ENCODE assay signal across 19 mouse cellular contexts in genomic region chr16:97322604-97323003, GRCm38 (mm10). TPM values are rescaled to one million over a fixed set of nuclear protein-coding genes. Genes with fewer than 3 reads are reported as not detected.
DNase-seq lines count a peak whose midpoint lies in the region; ATAC-seq and TF ChIP-seq lines count a peak whose summit lies in the region.
"Had no signal": no experiment of that assay in that cellular context is flagged by ENCODE, and none has a peak within 500 bp of the region (broad histone marks: within the 10 kb centered on the region; RNA-seq: fewer than 3 reads in every experiment).

No protein-coding gene starts in this region.

- peak; percentile 75 for ATAC-seq in hindbrain, embryonic 11.5 days (ENCODE audit: low FRiP score)
- no peak for ATAC-seq in hindbrain, embryonic 14.5 days (ENCODE audit: low FRiP score)
- peak; percentile 60; the same call in 1 of the 2 replicates for ATAC-seq in midbrain, embryonic 13.5 days
- ATAC-seq in midbrain, embryonic 15.5 days (replicated peaks) = no peak; the same call in 1 of the 2 replicates
- no peak for ATAC-seq in lung, postnatal 0 days
- ATAC-seq: CD4-positive, CD25-positive, alpha-beta regulatory T cell, adult 4 months; forebrain, embryonic 15.5 days; inflammation-experienced regulatory T-cells, adult 6 months; Patski had no signal

- DNase-seq in hindbrain, embryonic 11.5 days (ENCODE audit: low spot score) = peak; percentile 43
- no peak for DNase-seq in hindbrain, embryonic 14.5 days (ENCODE audit: low spot score)
- DNase-seq in ZHBTc4 (ENCODE audit: low read depth, low spot score) = peak; percentile 84
- peak; percentile 65 for DNase-seq in telencephalon, adult 2 months (ENCODE audit: low read depth, low spot score)
- no peak for DNase-seq in lung, postnatal 0 days (ENCODE audit: low spot score)
- DNase-seq: cerebellum, adult 2 months; gastrocnemius, postnatal 10 days; kidney, adult 9 months; kidney, postnatal 4 days; liver; lung, embryonic 14.5 days; thymus, adult 2 months had no signal

- H3K4me2 ChIP-seq in hindbrain, embryonic 11.5 days (replicated peaks; ENCODE audit: low read depth, low read length) = no peak overlapping the region
- H3K4me2 ChIP-seq in hindbrain, embryonic 14.5 days (replicated peaks) = no peak overlapping the region
- no peak overlapping the region for H3K4me2 ChIP-seq in midbrain, embryonic 13.5 days (replicated peaks)
- no peak overlapping the region for H3K4me2 ChIP-seq in midbrain, embryonic 15.5 days
- H3K4me2 ChIP-seq in lung, postnatal 0 days (replicated peaks; ENCODE audit: low read depth, low read length) = no peak overlapping the region
- H3K4me2 ChIP-seq: forebrain, embryonic 15.5 days; lung, embryonic 14.5 days had no signal

- no peak for TF ChIP-seq EP300 in lung, postnatal 0 days (IDR thresholded peaks at IDR 0.05)

- TF ChIP-seq CTCF in lung, postnatal 0 days (IDR thresholded peaks at IDR 0.05) = no peak

- H3K9ac ChIP-seq in hindbrain, embryonic 11.5 days (ENCODE audit: low read depth, low read length) = no peak overlapping the region
- no peak overlapping the region for H3K9ac ChIP-seq in hindbrain, embryonic 14.5 days
- H3K9ac ChIP-seq in midbrain, embryonic 13.5 days (replicated peaks) = no peak overlapping the region
- no peak overlapping the region for H3K9ac ChIP-seq in midbrain, embryonic 15.5 days
- no peak overlapping the region for H3K9ac ChIP-seq in lung, postnatal 0 days (replicated peaks; ENCODE audit: low read depth)
- H3K9ac ChIP-seq: forebrain, embryonic 15.5 days; lung, embryonic 14.5 days had no signal

- no peaks in the 10 kb centered on the region for H3K4me1 ChIP-seq in hindbrain, embryonic 11.5 days (replicated peaks; ENCODE audit: control insufficient read depth, insufficient read depth, low read length)
- no peaks in the 10 kb centered on the region for H3K4me1 ChIP-seq in hindbrain, embryonic 14.5 days (replicated peaks; ENCODE audit: control insufficient read depth, insufficient read depth, low read length)
- H3K4me1 ChIP-seq in midbrain, embryonic 13.5 days (replicated peaks) = peaks cover 9% of the 10 kb centered on the region; the same call in 1 of the 2 replicates
- H3K4me1 ChIP-seq in midbrain, embryonic 15.5 days = no peaks in the 10 kb centered on the region
- no peaks in the 10 kb centered on the region for H3K4me1 ChIP-seq in lung, postnatal 0 days (ENCODE audit: insufficient read depth, low read depth, low read length)
- H3K4me1 ChIP-seq: forebrain, embryonic 15.5 days had no signal

- H3K4me3 ChIP-seq in hindbrain, embryonic 11.5 days (ENCODE audit: low read depth, low read length) = no peak overlapping the region
- no peak overlapping the region for H3K4me3 ChIP-seq in hindbrain, embryonic 14.5 days (replicated peaks; ENCODE audit: low read length)
- no peak overlapping the region for H3K4me3 ChIP-seq in midbrain, embryonic 13.5 days (replicated peaks)
- H3K4me3 ChIP-seq in midbrain, embryonic 15.5 days = no peak overlapping the region
- no peak overlapping the region for H3K4me3 ChIP-seq in lung, postnatal 0 days (ENCODE audit: low read depth, low read length)
- H3K4me3 ChIP-seq: forebrain, embryonic 15.5 days; myocyte had no signal

- no peaks in the 10 kb centered on the region for H3K27me3 ChIP-seq in hindbrain, embryonic 11.5 days (ENCODE audit: control insufficient read depth, insufficient read depth, low read length)
- H3K27me3 ChIP-seq in hindbrain, embryonic 14.5 days (ENCODE audit: control insufficient read depth, insufficient read depth, low read length) = no peaks in the 10 kb centered on the region
- no peaks in the 10 kb centered on the region for H3K27me3 ChIP-seq in midbrain, embryonic 13.5 days
- no peaks in the 10 kb centered on the region for H3K27me3 ChIP-seq in midbrain, embryonic 15.5 days (replicated peaks)
- H3K27me3 ChIP-seq in lung, postnatal 0 days (replicated peaks; ENCODE audit: insufficient read depth, low read length) = no peaks in the 10 kb centered on the region
- H3K27me3 ChIP-seq: forebrain, embryonic 15.5 days had no signal

- no peaks in the 10 kb centered on the region for H3K9me3 ChIP-seq in hindbrain, embryonic 11.5 days (ENCODE audit: control insufficient read depth, low read length)
- H3K9me3 ChIP-seq in hindbrain, embryonic 14.5 days (ENCODE audit: control insufficient read depth, low read length) = no peaks in the 10 kb centered on the region
- no peaks in the 10 kb centered on the region for H3K9me3 ChIP-seq in midbrain, embryonic 13.5 days
- H3K9me3 ChIP-seq in midbrain, embryonic 15.5 days = no peaks in the 10 kb centered on the region
- H3K9me3 ChIP-seq in lung, postnatal 0 days (ENCODE audit: low read length) = no peaks in the 10 kb centered on the region
- H3K9me3 ChIP-seq: forebrain, embryonic 15.5 days had no signal

- no peak overlapping the region for H3K27ac ChIP-seq in hindbrain, embryonic 11.5 days (ENCODE audit: low read depth, low read length)
- H3K27ac ChIP-seq in hindbrain, embryonic 14.5 days = no peak overlapping the region
- H3K27ac ChIP-seq in midbrain, embryonic 13.5 days = no peak overlapping the region; the same call in 1 of the 2 replicates
- H3K27ac ChIP-seq in midbrain, embryonic 15.5 days = no peak overlapping the region
- H3K27ac ChIP-seq in lung, postnatal 0 days (ENCODE audit: low read length) = no peak overlapping the region
- H3K27ac ChIP-seq: forebrain, embryonic 15.5 days had no signal

- H3K36me3 ChIP-seq in hindbrain, embryonic 11.5 days (ENCODE audit: control insufficient read depth, insufficient read depth, low read length) = no peaks in the 10 kb centered on the region
- no peaks in the 10 kb centered on the region for H3K36me3 ChIP-seq in hindbrain, embryonic 14.5 days (replicated peaks; ENCODE audit: control insufficient read depth, insufficient read depth)
- H3K36me3 ChIP-seq in midbrain, embryonic 13.5 days = no peaks in the 10 kb centered on the region
- H3K36me3 ChIP-seq in midbrain, embryonic 15.5 days (replicated peaks) = no peaks in the 10 kb centered on the region
- no peaks in the 10 kb centered on the region for H3K36me3 ChIP-seq in lung, postnatal 0 days (ENCODE audit: insufficient read depth, low read length)
- H3K36me3 ChIP-seq: forebrain, embryonic 15.5 days had no signal

RNA-seq across cellular contexts. Expression of gene Bace2, which starts 33.9 kb away (rescaled TPM):
- polyA plus RNA-seq in hindbrain, embryonic 11.5 days (2014; fragmentation: Nextera tagmentation; extraction: Ambion mirVana) = 2.4 and 4.2 TPM in 2 replicates
- polyA plus RNA-seq in hindbrain, embryonic 14.5 days (2014; fragmentation: Nextera tagmentation; extraction: Ambion mirVana) = 6.4 and 8.7 TPM in 2 replicates
- 2.1 and 2.3 TPM in 2 replicates for polyA plus RNA-seq in midbrain, embryonic 13.5 days (2015; fragmentation: Nextera tagmentation; extraction: Ambion mirVana)
- polyA plus RNA-seq in midbrain, embryonic 15.5 days (2015; fragmentation: Nextera tagmentation; extraction: Ambion mirVana) = 4.2 and 5.5 TPM in 2 replicates
- 13.8 and 16.2 TPM in 2 replicates for polyA plus RNA-seq in lung, postnatal 0 days (2015; fragmentation: Nextera tagmentation; extraction: Ambion mirVana)

Comparison
In these comparisons a context has a peak if more than half of its experiments do, and no peak if none do; other contexts are left out.
1. ATAC-seq: peak in hindbrain, embryonic 11.5 days (single experiment) and midbrain, embryonic 13.5 days (single experiment); none in hindbrain, embryonic 14.5 days (single experiment), midbrain, embryonic 15.5 days (single experiment) and lung, postnatal 0 days (single experiment).
2. DNase-seq: peak in hindbrain, embryonic 11.5 days (single experiment), ZHBTc4 (single experiment) and telencephalon, adult 2 months (single experiment); none in hindbrain, embryonic 14.5 days (single experiment) and lung, postnatal 0 days (single experiment).